Mouse (Mus musculus) CH12.LX (cell line): ENCODE results near the gene Gdf1. TPM values are rescaled to one million over a fixed set of nuclear protein-coding genes. Genes with fewer than 3 reads are reported as not detected.
A peak's percentile ranks its signal among the peaks of the same experiment; 100 is the strongest.

Experiments used
- DNase-seq: peaks from one replicate; pipeline ENCODE4 v3.0.0-alpha.2; 2013; ENCODE audit errors: extremely low read depth
- H3K27ac ChIP-seq: 2 replicates; pipeline ENCODE4 v1.5.1; 2012; ENCODE audit warnings: low read depth, mild to moderate bottlenecking, control low read depth, moderate library complexity; ENCODE audit not compliant: insufficient read depth
- H3K27me3 ChIP-seq: replicated peaks from 2 replicates; pipeline ENCODE3; 2012; ENCODE audit warnings: inconsistent platforms
- H3K36me3 ChIP-seq, 2 experiments: replicated peaks in 1 of 2; 2 replicates each; pipeline versions ENCODE3 to v1.6.1; 2012; ENCODE audit warnings: inconsistent platforms in 1 of 2, low read length in 1 of 2, mild to moderate bottlenecking in 1 of 2, mixed read lengths in 1 of 2, moderate library complexity in 1 of 2; ENCODE audit not compliant: control insufficient read depth in 1 of 2, insufficient read depth in 1 of 2
- H3K4me1 ChIP-seq, 2 experiments: 2 replicates each; pipeline ENCODE4 v1.6.1; 2012; ENCODE audit warnings: inconsistent platforms in 1 of 2, moderate library complexity in 1 of 2; ENCODE audit not compliant: insufficient read depth in 2 of 2, control insufficient read depth in 1 of 2
- H3K4me2 ChIP-seq: 2 replicates; pipeline ENCODE4 v1.6.1; 2012; ENCODE audit warnings: low read depth, mild to moderate bottlenecking, control low read depth; ENCODE audit not compliant: poor library complexity, insufficient read depth, severe bottlenecking
- H3K4me3 ChIP-seq, 3 experiments: fragments of 150-350 bp in 1 of 3; sonication (generic) in 1 of 3; replicated peaks in 1 of 3; 2 replicates each; pipeline versions ENCODE3 to v1.5.1; 2011 to 2012; ENCODE audit warnings: low read depth in 2 of 3, low read length in 2 of 3, mild to moderate bottlenecking in 2 of 3, moderate library complexity in 2 of 3, control low read depth in 1 of 3, improper control_type of control experiment in 1 of 3, inconsistent platforms in 1 of 3, mixed read lengths in 1 of 3; ENCODE audit not compliant: poor library complexity in 1 of 3
- H3K79me2 ChIP-seq: replicated peaks from 2 replicates; pipeline ENCODE4 v1.6.1; 2012; ENCODE audit warnings: mild to moderate bottlenecking, moderate library complexity; ENCODE audit not compliant: control insufficient read depth, poor library complexity, insufficient read depth, severe bottlenecking; ENCODE audit errors: extremely low read depth
- H3K9ac ChIP-seq: 2 replicates; pipeline ENCODE4 v1.6.1; 2012; ENCODE audit warnings: low read depth, mild to moderate bottlenecking, control low read depth, moderate library complexity; ENCODE audit not compliant: insufficient read depth
- H3K9me3 ChIP-seq: replicated peaks from 2 replicates; pipeline ENCODE3; 2012; ENCODE audit warnings: low read length, inconsistent platforms, mixed read lengths
- BHLHE40 ChIP-seq: IDR thresholded peaks from 2 replicates; pipeline ENCODE4 v1.6.1; 2011; ENCODE audit warnings: mild to moderate bottlenecking, low read depth, low read length, improper control_type of control experiment
- CTCF ChIP-seq, 2 experiments: IDR thresholded peaks in 1 of 2; conservative IDR thresholded peaks in 1 of 2; 2 replicates each; pipeline ENCODE4 v1.5.1; 2011 to 2012; ENCODE audit warnings: low read depth in 2 of 2, low read length in 2 of 2, improper control_type of control experiment in 1 of 2, inconsistent platforms in 1 of 2, mild to moderate bottlenecking in 1 of 2, moderate library complexity in 1 of 2
- E2F4 ChIP-seq: IDR thresholded peaks from 2 replicates; pipeline ENCODE4 v1.6.1; 2011; ENCODE audit warnings: low read depth, low read length, improper control_type of control experiment; ENCODE audit not compliant: insufficient replicate concordance
- ELF1 ChIP-seq: IDR thresholded peaks from 2 replicates; pipeline ENCODE4 v1.6.1; 2014; ENCODE audit warnings: low read depth, mild to moderate bottlenecking, inconsistent platforms, low read length, improper control_type of control experiment
- EP300 ChIP-seq: IDR thresholded peaks from 2 replicates; pipeline ENCODE4 v1.6.1; 2011; ENCODE audit warnings: low read length, improper control_type of control experiment
- HCFC1 ChIP-seq: IDR thresholded peaks from 2 replicates; pipeline ENCODE4 v1.6.1; 2012; ENCODE audit warnings: low read depth, mild to moderate bottlenecking, inconsistent platforms, low read length, improper control_type of control experiment
- MEF2A ChIP-seq: IDR thresholded peaks from 2 replicates; pipeline ENCODE4 v1.6.1; 2014; ENCODE audit warnings: low read depth, mild to moderate bottlenecking, inconsistent platforms, low read length, improper control_type of control experiment, borderline replicate concordance
- MXI1 ChIP-seq: IDR thresholded peaks from 2 replicates; pipeline ENCODE4 v1.6.1; 2011; ENCODE audit warnings: mild to moderate bottlenecking, low read depth, low read length, improper control_type of control experiment
- MYC ChIP-seq: IDR thresholded peaks from 2 replicates; pipeline ENCODE4 v1.6.1; 2011; ENCODE audit warnings: low read depth, mild to moderate bottlenecking, improper control_type of control experiment, low read length
- NELFE ChIP-seq: IDR thresholded peaks from 2 replicates; pipeline ENCODE4 v1.6.1; 2011; ENCODE audit warnings: low read depth, low read length, improper control_type of control experiment
- PAX5 ChIP-seq: IDR thresholded peaks from 2 replicates; pipeline ENCODE4 v1.6.1; 2012; ENCODE audit warnings: low read length, inconsistent platforms, mixed read lengths
- RCOR1 ChIP-seq: conservative IDR thresholded peaks from 2 replicates; pipeline ENCODE4 v1.6.1; 2012; ENCODE audit warnings: low read depth, mild to moderate bottlenecking, inconsistent platforms, low read length, improper control_type of control experiment
- SMC3 ChIP-seq: IDR thresholded peaks from 2 replicates; pipeline ENCODE4 v1.6.1; 2011; ENCODE audit warnings: low read depth, low read length, improper control_type of control experiment
- TBP ChIP-seq: conservative IDR thresholded peaks from 2 replicates; pipeline ENCODE4 v1.6.1; 2011; ENCODE audit warnings: low read depth, low read length, improper control_type of control experiment
- UBTF ChIP-seq: IDR thresholded peaks from 2 replicates; pipeline ENCODE4 v1.6.1; 2012; ENCODE audit warnings: low read depth, mild to moderate bottlenecking, inconsistent platforms, low read length, improper control_type of control experiment, moderate library complexity
- ZC3H11A ChIP-seq: IDR thresholded peaks from 2 replicates; pipeline ENCODE4 v1.6.1; 2012; ENCODE audit warnings: low read depth, mild to moderate bottlenecking, inconsistent platforms, low read length, improper control_type of control experiment
- ZKSCAN1 ChIP-seq: IDR thresholded peaks from 2 replicates; pipeline ENCODE4 v1.6.1; 2012; ENCODE audit warnings: low read depth, inconsistent platforms, low read length, improper control_type of control experiment, borderline replicate concordance
- dilution Hi-C: fragments of 300-500 bp; cut with MboI; formaldehyde crosslinking; loops from 2 replicates; pipeline ENCODE4 v1.14.3; 2020; ENCODE audit warnings: low sequenced_read_pairs; ENCODE audit not compliant: extremely low pct_unique_long_range_greater_than_20kb, extremely low pct_ligation_motif_present
- in situ Hi-C: fragments of 300-500 bp; cut with MboI; formaldehyde crosslinking; loops from 3 replicates; pipeline ENCODE4 v1.14.3; 2019; ENCODE audit warnings: low sequenced_read_pairs, low pct_ligation_motif_present, low pct_unique_long_range_greater_than_20kb, mixed read lengths
- polyA plus RNA-seq: library from polyadenylated mRNA; unstranded; fragments of >175 nt; gene quantifications from 2 replicates; pipeline ENCODE4 v1.2.1, GENCODE M21; 2012; ENCODE audit warnings: low read depth; ENCODE audit not compliant: insufficient read length
- total RNA-seq, 2 experiments: library from RNA; depleted of rRNA; stranded (reverse); fragments of 300-350 nt in 1 of 2; fragments of >200 nt in 1 of 2; gene quantifications; 2 replicates each; pipeline ENCODE4 v1.2.3; 2012 to 2014

Gene Gdf1
- total and polyA plus RNA-seq, 3 experiments: 0.17 TPM; not detected in 2

DNA sequence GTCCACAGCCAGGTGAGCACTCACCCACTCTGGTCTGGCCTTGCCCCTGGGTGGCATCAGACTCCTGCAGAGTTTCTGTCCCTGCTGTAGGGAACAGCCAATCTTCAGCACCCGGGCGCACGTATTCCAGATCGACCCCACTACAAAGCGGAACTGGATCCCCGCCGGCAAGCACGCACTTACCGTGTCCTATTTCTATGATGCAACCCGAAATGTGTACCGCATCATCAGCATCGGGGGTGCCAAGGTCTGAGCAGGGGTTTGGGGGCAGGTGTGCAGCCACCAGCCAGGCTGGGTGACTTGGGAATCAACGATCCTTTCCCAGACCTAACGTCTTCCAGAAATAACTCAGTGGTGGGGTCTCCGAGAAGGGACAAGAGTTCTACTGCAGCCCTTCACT lies 44.3 kb upstream of the Gdf1 start:
- Histone ChIP-seq H3K9ac (no peak overlapping the region), H3K36me3 (peaks cover 19 to 48% of the 10 kb centered on the region in 2 experiments)
- dilution Hi-C loops: no loop called here

DNA sequence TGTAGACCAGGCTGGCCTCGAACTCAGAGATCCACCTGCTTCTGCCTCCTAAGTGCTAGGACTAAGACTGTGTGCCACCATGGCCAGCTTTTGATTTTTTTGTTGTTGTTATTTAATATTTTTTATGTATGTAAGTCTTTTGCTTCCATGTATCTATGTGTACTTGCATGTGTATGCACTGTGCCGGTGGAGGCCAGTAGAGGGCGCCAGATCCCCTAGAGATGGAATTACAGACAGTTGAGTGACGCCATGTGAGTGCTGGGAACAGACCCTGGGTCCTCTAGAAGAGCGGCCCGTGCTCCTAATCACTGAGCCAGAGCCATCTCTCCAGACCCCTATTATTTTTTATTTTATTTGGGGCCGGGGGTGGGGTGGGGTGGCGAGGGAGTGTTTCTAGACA lies 42.9 kb upstream of the Gdf1 start:
- dilution Hi-C loops (no loop called here), in situ Hi-C loops (no loop called here)
- no peaks in the 10 kb centered on the region for H3K27me3 ChIP-seq
- no peak overlapping the region for H3K9ac ChIP-seq
- H3K79me2 ChIP-seq: no peaks in the 10 kb centered on the region
- no peak overlapping the region for H3K4me3 ChIP-seq
- H3K9me3 ChIP-seq: peaks cover 3% of the 10 kb centered on the region
- DNase-seq: no peak
- H3K4me1 ChIP-seq: peaks cover 5 to 13% of the 10 kb centered on the region in 2 experiments
- peaks cover 29 to 62% of the 10 kb centered on the region in 2 experiments for H3K36me3 ChIP-seq
- H3K27ac ChIP-seq: no peak overlapping the region
- peak; percentile 23 to 49; a peak in 3 of 4 replicates for TF ChIP-seq CTCF (conservative IDR thresholded peaks at IDR 0.05 in 1 of 2, IDR thresholded peaks at IDR 0.05 in 1 of 2; ENCODE audit: low read depth in 2 of 2, low read length in 2 of 2)
- TF ChIP-seq SMC3: no peak
- no peak overlapping the region for H3K4me2 ChIP-seq

More for the DNA sequence above, 44.3 kb upstream of the Gdf1 start:
- in situ Hi-C loops: no loop called here
- no peaks in the 10 kb centered on the region for H3K79me2 ChIP-seq
- no peak for DNase-seq
- H3K4me1 ChIP-seq: peaks cover 5 to 14% of the 10 kb centered on the region in 2 experiments
- TF ChIP-seq MXI1 (no peak), TBP (no peak), ZKSCAN1 (no peak), MYC (no peak), ELF1 (no peak), UBTF (no peak), ZC3H11A (no peak), HCFC1 (no peak), PAX5 (no peak), CTCF (conservative IDR thresholded peaks at IDR 0.05 in 1 of 2, IDR thresholded peaks at IDR 0.05 in 1 of 2; ENCODE audit: low read depth in 2 of 2, low read length in 2 of 2) (no peak), NELFE (no peak), E2F4 (no peak), BHLHE40 (no peak), EP300 (no peak), RCOR1 (no peak), MEF2A (no peak)
- TF ChIP-seq, all 38 proteins: peak for 0
- Histone ChIP-seq H3K4me2 (no peak overlapping the region), H3K27ac (no peak overlapping the region), H3K4me3 (no peak overlapping the region), H3K9me3 (peaks cover 3% of the 10 kb centered on the region), H3K27me3 (no peaks in the 10 kb centered on the region)
